Mouse (Mus musculus) midbrain, embryonic 15.5 days (tissue): ENCODE results near the gene Ppm1g. TPM values are rescaled to one million over a fixed set of nuclear protein-coding genes. Genes with fewer than 3 reads are reported as not detected.

Experiments used
- ATAC-seq: fragments of 200-750 bp; cut with Nextera tagmentation; replicated peaks from 2 replicates; pipeline ENCODE4 v1.8.0; 2017; ENCODE audit warnings: moderate TSS enrichment
- H3K27ac ChIP-seq: fragments of 300-500 bp; sonication (generic); 2 replicates; pipeline ENCODE4 v1.5.1; 2015; ENCODE audit warnings: mild to moderate bottlenecking, inconsistent platforms
- H3K27me3 ChIP-seq: fragments of 300-500 bp; sonication (generic); replicated peaks from 2 replicates; pipeline ENCODE4 v1.6.1; 2015; ENCODE audit warnings: inconsistent platforms
- H3K36me3 ChIP-seq: fragments of 300-500 bp; sonication (generic); replicated peaks from 2 replicates; pipeline ENCODE4 v1.6.1; 2015; ENCODE audit warnings: inconsistent platforms
- H3K4me1 ChIP-seq: fragments of 300-500 bp; sonication (generic); 2 replicates; pipeline ENCODE4 v1.6.1; 2015; ENCODE audit warnings: inconsistent platforms
- H3K4me2 ChIP-seq: fragments of 300-500 bp; sonication (generic); 2 replicates; pipeline ENCODE4 v1.6.1; 2015; ENCODE audit warnings: inconsistent platforms, mild to moderate bottlenecking, moderate library complexity
- H3K4me3 ChIP-seq: fragments of 300-500 bp; sonication (generic); 2 replicates; pipeline ENCODE4 v1.5.1; 2015; ENCODE audit warnings: mild to moderate bottlenecking, inconsistent platforms
- H3K9ac ChIP-seq: fragments of 300-500 bp; sonication (generic); 2 replicates; pipeline ENCODE4 v1.6.1; 2015; ENCODE audit warnings: mild to moderate bottlenecking, inconsistent platforms
- H3K9me3 ChIP-seq: fragments of 300-500 bp; sonication (generic); 2 replicates; pipeline ENCODE4 v1.6.1; 2016; ENCODE audit warnings: inconsistent platforms
- WGBS: fragments of 180-500 bp; shearing (Covaris S2); methylation state at CpG from one replicate; pipeline ENCODE4 v1.1.7; 2015; ENCODE audit warnings: mixed read lengths; 5-methylcytosine and 5-hydroxymethylcytosine counted together
- polyA plus RNA-seq: library from polyadenylated mRNA; unstranded; fragments of >200 nt; fragmentation: Nextera tagmentation; extraction: Ambion mirVana; gene quantifications from 2 replicates; pipeline ENCODE4 v1.2.1, GENCODE M21; 2015

Ppm1g gene
- polyA plus RNA-seq, 1 experiment from 2014 or later: 200 TPM

GRCm38 (mm10) chr5:31195671-31196070 lies 24.8 kb downstream of the Ppm1g start:
- no peak for ATAC-seq
- Histone ChIP-seq H3K27ac (no peak overlapping the region), H3K4me2 (no peak overlapping the region), H3K9me3 (peaks cover 4% of the 10 kb centered on the region), H3K4me1 (peaks cover 33% of the 10 kb centered on the region), H3K4me3 (no peak overlapping the region), H3K36me3 (peaks cover 60% of the 10 kb centered on the region), H3K27me3 (no peaks in the 10 kb centered on the region), H3K9ac (no peak overlapping the region)
- WGBS: 92% methylated on average over 4 of the region's 4 CpGs

- WGBS: 94% methylated on average over 16 of the region's 16 CpGs
- Histone ChIP-seq H3K4me1 (peaks cover 24% of the 10 kb centered on the region), H3K4me3 (peak overlapping the region; percentile 95; the same call in 1 of the 2 replicates), H3K36me3 (peaks cover 62% of the 10 kb centered on the region), H3K9me3 (no peaks in the 10 kb centered on the region), H3K4me2 (peak overlapping the region; percentile 92; the same call in 1 of the 2 replicates), H3K27ac (no peak overlapping the region), H3K27me3 (no peaks in the 10 kb centered on the region), H3K9ac (no peak overlapping the region)
- ATAC-seq: no peak
These were observed 25.7 kb downstream of the Ppm1g start for GRCm38 (mm10) chr5:31194486-31195485.

- 13% methylated on average over 25 of the region's 25 CpGs for WGBS
- H3K9me3 ChIP-seq: no peaks in the 10 kb centered on the region
- peaks cover 59% of the 10 kb centered on the region for H3K36me3 ChIP-seq
- peak overlapping the region; percentile 94 for H3K9ac ChIP-seq
- no peak for ATAC-seq
- H3K4me1 ChIP-seq: peaks cover 23% of the 10 kb centered on the region
- H3K4me2 ChIP-seq: peak overlapping the region; percentile 92
- H3K4me3 ChIP-seq: peak overlapping the region; percentile 95
- no peaks in the 10 kb centered on the region for H3K27me3 ChIP-seq
- peak overlapping the region; percentile 89 for H3K27ac ChIP-seq
These were observed 26.7 kb downstream of the Ppm1g start for GRCm38 (mm10) chr5:31193631-31194281.

- H3K27me3 ChIP-seq: no peaks in the 10 kb centered on the region
- ATAC-seq: peak; percentile 97
- H3K27ac ChIP-seq: peak within 1 kb of the TSS; percentile 89
- peak within 1 kb of the TSS; percentile 94 for H3K9ac ChIP-seq
- no peaks in the 10 kb centered on the region for H3K9me3 ChIP-seq
- peak within 1 kb of the TSS; percentile 92 for H3K4me2 ChIP-seq
- H3K4me3 ChIP-seq: peak within 1 kb of the TSS; percentile 95
- 0% methylated on average over 48 of the region's 48 CpGs for WGBS
- peaks cover 23% of the 10 kb centered on the region for H3K4me1 ChIP-seq
- peaks cover 59% of the 10 kb centered on the region for H3K36me3 ChIP-seq
These were observed 27.4 kb downstream of the Ppm1g start, which contains the start of the genes Snx17 and Eif2b4 for GRCm38 (mm10) chr5:31192939-31193630. Gene Snx17, plus strand, starts transcription at chr5:31193227. Gene Eif2b4, minus strand, starts transcription at chr5:31193430.

DNA sequence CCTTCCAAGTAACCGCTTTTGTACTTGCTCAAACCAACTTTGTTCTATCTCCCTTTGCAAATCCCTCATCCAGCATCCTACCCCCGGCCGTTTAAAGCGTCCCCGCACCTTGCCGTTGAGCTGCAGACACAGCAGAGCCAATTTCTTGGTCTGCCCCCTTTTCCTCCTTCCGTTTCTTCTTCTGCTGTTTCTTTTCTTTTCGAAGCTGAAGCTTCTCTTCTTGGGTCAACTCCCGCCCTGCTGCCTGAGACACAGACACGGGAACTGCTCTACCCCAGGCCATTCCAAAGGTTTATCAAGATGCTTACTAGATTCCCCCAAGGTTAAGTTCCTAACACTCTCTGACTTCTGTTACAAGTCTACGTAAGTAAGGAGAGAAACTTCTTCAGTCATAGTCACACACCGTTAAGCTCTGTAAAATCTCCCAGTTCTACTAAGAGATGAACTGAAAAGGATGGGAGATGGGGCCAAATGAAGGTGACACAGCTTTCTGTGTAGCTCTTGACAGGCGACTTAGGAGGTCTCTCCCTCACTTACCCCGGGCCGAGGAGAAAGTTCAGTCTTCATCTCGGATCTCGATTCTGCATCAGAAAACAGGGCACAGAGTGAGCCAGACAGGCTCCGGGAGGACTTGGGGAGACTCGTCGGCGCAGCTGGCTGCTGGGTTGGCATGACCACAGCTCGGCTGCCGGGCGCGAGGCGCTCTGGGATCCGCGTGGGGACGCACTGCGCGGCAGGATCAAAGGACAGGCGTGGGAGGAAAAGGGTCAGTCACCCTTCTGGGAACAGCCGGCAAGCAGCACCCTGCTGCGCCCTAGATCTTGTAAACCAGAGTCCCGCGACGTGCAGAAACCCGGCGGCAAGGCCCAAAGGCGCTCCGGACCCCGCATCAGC lies 28.2 kb downstream of the Ppm1g start:
- 15% methylated on average over 42 of the region's 42 CpGs for WGBS
- Histone ChIP-seq H3K4me1 (peaks cover 23% of the 10 kb centered on the region), H3K27ac (peak overlapping the region; percentile 89), H3K27me3 (no peaks in the 10 kb centered on the region), H3K9me3 (no peaks in the 10 kb centered on the region), H3K4me3 (peak overlapping the region; percentile 95), H3K9ac (peak overlapping the region; percentile 75), H3K4me2 (peak overlapping the region; percentile 92), H3K36me3 (peaks cover 60% of the 10 kb centered on the region)
- ATAC-seq: peak; percentile 64

- Histone ChIP-seq H3K4me1 (peaks cover 23% of the 10 kb centered on the region), H3K27ac (no peak overlapping the region), H3K27me3 (no peaks in the 10 kb centered on the region), H3K4me3 (no peak overlapping the region), H3K4me2 (no peak overlapping the region), H3K36me3 (peaks cover 47% of the 10 kb centered on the region), H3K9me3 (no peaks in the 10 kb centered on the region), H3K9ac (no peak overlapping the region)
- no peak for ATAC-seq
- WGBS: 92% methylated on average over 9 of the region's 9 CpGs
These were observed 30.3 kb downstream of the Ppm1g start for GRCm38 (mm10) chr5:31190201-31190600.

GRCm38 (mm10) chr5:31188223-31188840 lies 32.2 kb downstream of the Ppm1g start:
- peaks cover 11% of the 10 kb centered on the region for H3K4me1 ChIP-seq
- H3K27ac ChIP-seq: no peak overlapping the region
- H3K4me3 ChIP-seq: no peak overlapping the region
- no peak overlapping the region for H3K4me2 ChIP-seq
- ATAC-seq: no peak
- H3K9me3 ChIP-seq: no peaks in the 10 kb centered on the region
- no peaks in the 10 kb centered on the region for H3K27me3 ChIP-seq
- H3K36me3 ChIP-seq: peaks cover 40% of the 10 kb centered on the region
- 87% methylated on average over 4 of the region's 4 CpGs for WGBS
- H3K9ac ChIP-seq: no peak overlapping the region

DNA sequence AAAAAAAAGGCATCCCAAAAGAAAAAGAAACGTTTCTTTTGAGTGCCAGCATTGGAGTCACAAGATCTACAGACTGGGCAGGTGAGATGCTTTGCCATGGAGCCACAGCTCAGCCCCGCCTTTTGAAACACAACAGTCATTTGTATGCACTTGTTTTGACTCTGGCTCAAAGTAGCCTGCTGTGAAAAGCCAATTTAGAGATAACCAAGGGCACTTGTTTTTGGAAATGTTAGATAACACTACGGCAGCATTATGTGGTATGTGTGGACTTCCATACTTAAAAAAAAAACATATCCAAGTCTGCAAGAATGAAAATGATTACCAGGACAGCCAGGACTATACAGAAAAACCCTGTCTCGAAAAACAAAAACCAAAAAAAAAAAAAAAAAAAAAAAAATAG lies 36.8 kb downstream of the Ppm1g start:
- H3K27ac ChIP-seq: no peak overlapping the region
- H3K9ac ChIP-seq: no peak overlapping the region
- H3K4me2 ChIP-seq: no peak overlapping the region
- no peaks in the 10 kb centered on the region for H3K9me3 ChIP-seq
- H3K4me1 ChIP-seq: peaks cover 11% of the 10 kb centered on the region
- H3K4me3 ChIP-seq: no peak overlapping the region
- WGBS: 61% methylated on average over 4 of the region's 4 CpGs
- ATAC-seq: no peak
- H3K36me3 ChIP-seq: peaks cover 18% of the 10 kb centered on the region
- H3K27me3 ChIP-seq: no peaks in the 10 kb centered on the region

DNA sequence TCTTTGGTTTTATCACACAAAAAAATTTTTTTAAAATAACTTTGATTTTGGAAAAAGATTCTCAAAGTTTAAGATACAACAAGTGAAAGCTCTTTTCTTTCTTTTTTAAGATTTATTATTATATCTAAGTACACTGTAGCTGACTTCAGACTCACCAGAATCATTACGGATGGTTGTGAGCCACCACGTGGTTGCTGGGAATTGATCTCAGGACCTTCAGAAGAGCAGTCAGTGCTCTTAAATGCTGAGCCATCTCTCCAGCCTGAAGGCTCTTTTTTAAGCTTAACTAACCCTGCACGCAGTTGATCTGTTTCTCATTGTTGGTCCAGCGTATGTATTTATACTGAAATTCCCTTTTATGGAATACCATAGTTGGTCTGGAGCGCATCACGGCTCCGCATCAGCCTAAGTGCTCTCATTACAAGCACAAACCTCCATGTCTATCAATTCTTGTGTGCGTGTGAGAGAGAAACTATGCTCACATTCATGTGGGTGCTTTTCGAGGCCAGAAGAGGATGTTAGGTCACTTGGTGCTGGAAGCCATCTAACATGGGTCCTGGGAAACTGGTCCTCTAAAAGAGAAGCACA lies 39.2 kb downstream of the Ppm1g start:
- peak overlapping the region; percentile 99; the same call in 1 of the 2 replicates for H3K4me2 ChIP-seq
- H3K36me3 ChIP-seq: no peaks in the 10 kb centered on the region
- WGBS: 96% methylated on average over 9 of the region's 9 CpGs
- no peaks in the 10 kb centered on the region for H3K27me3 ChIP-seq
- no peak for ATAC-seq
- H3K4me1 ChIP-seq: peaks cover 23% of the 10 kb centered on the region
- H3K4me3 ChIP-seq: no peak overlapping the region
- H3K9me3 ChIP-seq: no peaks in the 10 kb centered on the region
- no peak overlapping the region for H3K27ac ChIP-seq
- H3K9ac ChIP-seq: no peak overlapping the region

DNA sequence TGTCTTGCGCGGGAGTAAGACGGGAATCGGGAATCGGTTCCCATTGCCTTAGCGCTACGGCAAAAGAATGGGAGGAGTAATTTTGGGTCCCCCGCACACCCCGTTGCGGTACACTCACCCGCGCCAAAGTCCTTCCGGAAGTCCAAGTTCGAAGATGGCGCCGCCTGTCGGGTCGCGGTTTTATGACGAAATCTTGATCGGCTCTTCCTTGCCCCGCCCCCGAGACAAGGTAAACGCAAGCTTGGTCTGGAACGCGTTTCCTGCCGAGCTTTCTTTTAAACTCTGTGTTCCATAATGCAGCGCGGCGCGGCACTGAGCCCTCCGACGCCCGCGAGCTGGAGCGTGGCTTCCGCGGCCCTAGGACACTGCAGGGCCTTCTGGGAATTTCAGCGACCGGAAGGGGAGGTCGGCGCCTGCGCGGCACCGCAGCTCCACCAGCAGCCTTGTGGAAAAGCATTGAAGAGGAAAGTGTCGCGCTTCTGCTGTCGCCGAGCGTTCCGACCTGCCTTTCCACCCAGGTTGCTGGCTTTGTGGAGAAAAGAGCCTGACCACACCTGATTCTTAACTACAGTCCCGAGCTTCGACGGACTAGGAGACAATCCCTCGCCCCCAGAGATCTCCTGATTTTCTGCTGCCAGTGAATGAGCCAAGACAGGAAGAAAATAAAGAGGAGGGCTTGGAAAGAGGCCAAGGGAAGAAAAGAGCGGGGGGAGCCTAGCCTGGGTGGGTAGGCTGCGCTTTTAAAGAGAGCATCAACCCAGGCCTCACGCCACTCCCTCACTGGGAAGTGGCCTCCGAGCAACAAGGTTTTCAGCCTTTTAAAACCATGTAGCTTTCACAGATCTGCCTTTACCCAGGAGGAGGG lies 40.5 kb downstream of the Ppm1g start, which contains the start of the genes Gm29609 and Gtf3c2:
Gene Gm29609, minus strand, starts transcription at position 146 of the 865 bp plus-strand sequence.
Gene Gtf3c2, minus strand, starts transcription at position 379 of the 865 bp plus-strand sequence.
- Histone ChIP-seq H3K9ac (peak within 1 kb of the TSS; percentile 77), H3K27me3 (no peaks in the 10 kb centered on the region), H3K4me2 (peak within 1 kb of the TSS; percentile 99), H3K4me3 (peak within 1 kb of the TSS; percentile 75), H3K9me3 (no peaks in the 10 kb centered on the region), H3K36me3 (no peaks in the 10 kb centered on the region), H3K27ac (peak within 1 kb of the TSS; percentile 94), H3K4me1 (peaks cover 23% of the 10 kb centered on the region)
- under 1% methylated on average over 59 of the region's 59 CpGs for WGBS
- ATAC-seq: peak; percentile 99
